Mouse (Mus musculus) G1E (cell line): Measurements from ENCODE around the gene Etl4. TPM values are rescaled to one million over a fixed set of nuclear protein-coding genes. Genes with fewer than 3 reads are reported as not detected.

Experiments
- ATAC-seq: 2 replicates; pipeline ENCODE4 v1.8.0; 2016; ENCODE audit warnings: mild to moderate bottlenecking; ENCODE audit not compliant: insufficient number of reproducible peaks, poor library complexity, low FRiP score, severe bottlenecking; ENCODE audit errors: extremely low read depth
- DNase-seq: peaks from one replicate; pipeline ENCODE4 v3.0.0; 2012; ENCODE audit warnings: low spot score
- H3K27me3 ChIP-seq: 2 replicates; pipeline ENCODE4 v1.6.1; 2012; ENCODE audit warnings: mild to moderate bottlenecking, low read length, inconsistent platforms; ENCODE audit not compliant: insufficient read depth
- H3K36me3 ChIP-seq: replicated peaks from 2 replicates; pipeline ENCODE3; 2012; ENCODE audit warnings: mild to moderate bottlenecking, inconsistent platforms
- H3K4me1 ChIP-seq: 2 replicates; pipeline ENCODE4 v1.6.1; 2012; ENCODE audit warnings: low read depth, low read length, inconsistent platforms, mixed read lengths; ENCODE audit not compliant: insufficient read depth
- H3K4me3 ChIP-seq: 2 replicates; pipeline ENCODE4 v1.5.1; 2012; ENCODE audit warnings: low read depth, mild to moderate bottlenecking, inconsistent platforms, low read length, moderate library complexity, mixed read lengths
- H3K9me3 ChIP-seq: replicated peaks from 2 replicates; pipeline ENCODE4 v1.6.1; 2012; ENCODE audit warnings: inconsistent platforms
- CTCF ChIP-seq: IDR thresholded peaks from 2 replicates; pipeline ENCODE4 v1.5.1; 2012; ENCODE audit warnings: low read depth, low read length, inconsistent platforms, mixed read lengths
- GATA1 ChIP-seq: IDR thresholded peaks from 2 replicates; pipeline ENCODE4 v1.6.1; 2012; ENCODE audit warnings: borderline replicate concordance, low read length, inconsistent platforms, mixed read lengths
- GATA2 ChIP-seq: IDR thresholded peaks from 2 replicates; pipeline ENCODE4 v1.6.1; 2012; ENCODE audit warnings: low read depth, low read length, inconsistent platforms, borderline replicate concordance
- POLR2AphosphoS5 ChIP-seq: IDR thresholded peaks from 2 replicates; pipeline ENCODE4 v1.6.1; 2012; ENCODE audit warnings: low read depth, low read length, inconsistent platforms; ENCODE audit not compliant: insufficient replicate concordance
- TAL1 ChIP-seq: conservative IDR thresholded peaks from 2 replicates; pipeline ENCODE4 v1.6.1; 2012; ENCODE audit warnings: low read depth, low read length, inconsistent platforms, mixed read lengths
- polyA plus RNA-seq: library from polyadenylated mRNA; stranded (reverse); fragments of >175 nt; gene quantifications from 2 replicates; pipeline ENCODE4 v1.2.3, GENCODE M21; 2012
- total RNA-seq, 2 experiments: library from RNA; stranded (forward) in 1 of 2; stranded (reverse) in 1 of 2; fragments of 200-1000 nt in 1 of 2; fragments of >200 nt in 1 of 2; fragmentation: Nextera tagmentation in 1 of 2; gene quantifications; 2 replicates each; pipeline ENCODE4 v1.2.3; 2014 to 2017

Etl4 gene
- total and polyA plus RNA-seq, 3 experiments, result 0.44 TPM; not detected in 2

GRCm38 (mm10) chr2:20737112-20737808 lies 827.7 kb downstream of the Etl4 start:
- DNase-seq, result no peak
- no peak for ATAC-seq

GRCm38 (mm10) chr2:20737837-20738236 lies 828.3 kb downstream of the Etl4 start:
- Histone ChIP-seq H3K27me3 (no peaks in the 10 kb centered on the region), H3K4me3 (no peak overlapping the region), H3K36me3 (no peaks in the 10 kb centered on the region), H3K4me1 (no peaks in the 10 kb centered on the region), H3K9me3 (no peaks in the 10 kb centered on the region)
- ATAC-seq, result no peak
- TF ChIP-seq TAL1 (no peak), GATA1 (no peak), CTCF (no peak), GATA2 (no peak), POLR2AphosphoS5 (no peak)
- DNase-seq, result no peak

More at GRCm38 (mm10) chr2:20737112-20737808, 827.7 kb downstream of the Etl4 start:
- Histone ChIP-seq H3K4me3 (no peak overlapping the region), H3K36me3 (no peaks in the 10 kb centered on the region), H3K27me3 (no peaks in the 10 kb centered on the region), H3K4me1 (no peaks in the 10 kb centered on the region), H3K9me3 (no peaks in the 10 kb centered on the region)
- TF ChIP-seq POLR2AphosphoS5 (no peak), CTCF (no peak)

GRCm38 (mm10) chr2:20747723-20748122 lies 838.1 kb downstream of the Etl4 start:
- TF ChIP-seq TAL1 (no peak), GATA1 (no peak), GATA2 (no peak), POLR2AphosphoS5 (no peak), CTCF (no peak)
- no peaks in the 10 kb centered on the region for H3K27me3 ChIP-seq
- ATAC-seq, result no peak
- no peaks in the 10 kb centered on the region for H3K9me3 ChIP-seq
- H3K4me1 ChIP-seq, result no peaks in the 10 kb centered on the region
- no peaks in the 10 kb centered on the region for H3K36me3 ChIP-seq
- no peak for DNase-seq
- H3K4me3 ChIP-seq, result no peak overlapping the region

GRCm38 (mm10) chr2:20748481-20748880 lies 838.9 kb downstream of the Etl4 start:
- Histone ChIP-seq H3K36me3 (no peaks in the 10 kb centered on the region), H3K27me3 (no peaks in the 10 kb centered on the region), H3K4me3 (no peak overlapping the region), H3K4me1 (no peaks in the 10 kb centered on the region), H3K9me3 (no peaks in the 10 kb centered on the region)
- TF ChIP-seq CTCF, result no peak
- TF ChIP-seq GATA2, result no peak
- TF ChIP-seq GATA1, result no peak
- no peak for TF ChIP-seq POLR2AphosphoS5
- TF ChIP-seq TAL1, result no peak
- DNase-seq, result no peak
- ATAC-seq, result no peak

- ATAC-seq, result no peak
- no peaks in the 10 kb centered on the region for H3K36me3 ChIP-seq
- DNase-seq, result no peak
- H3K27me3 ChIP-seq, result no peaks in the 10 kb centered on the region; the same call in 1 of the 2 replicates
- TF ChIP-seq CTCF (no peak), POLR2AphosphoS5 (no peak), GATA1 (no peak), TAL1 (no peak), GATA2 (no peak)
- no peaks in the 10 kb centered on the region for H3K9me3 ChIP-seq
- no peak overlapping the region for H3K4me3 ChIP-seq
- H3K4me1 ChIP-seq, result no peaks in the 10 kb centered on the region
Observed at GRCm38 (mm10) chr2:20749687-20750086, 840.1 kb downstream of the Etl4 start.

- Histone ChIP-seq H3K9me3 (no peaks in the 10 kb centered on the region), H3K4me3 (no peak overlapping the region), H3K36me3 (no peaks in the 10 kb centered on the region), H3K27me3 (peaks cover 2% of the 10 kb centered on the region; the same call in 1 of the 2 replicates), H3K4me1 (no peaks in the 10 kb centered on the region)
- DNase-seq, result no peak
- no peak for ATAC-seq
- no peak for TF ChIP-seq POLR2AphosphoS5
- TF ChIP-seq GATA1, result no peak
Observed at GRCm38 (mm10) chr2:20753282-20754110, 843.9 kb downstream of the Etl4 start.
